Mouse (Mus musculus): ENCODE measurements around the gene Pdcd6ip.

DNA sequence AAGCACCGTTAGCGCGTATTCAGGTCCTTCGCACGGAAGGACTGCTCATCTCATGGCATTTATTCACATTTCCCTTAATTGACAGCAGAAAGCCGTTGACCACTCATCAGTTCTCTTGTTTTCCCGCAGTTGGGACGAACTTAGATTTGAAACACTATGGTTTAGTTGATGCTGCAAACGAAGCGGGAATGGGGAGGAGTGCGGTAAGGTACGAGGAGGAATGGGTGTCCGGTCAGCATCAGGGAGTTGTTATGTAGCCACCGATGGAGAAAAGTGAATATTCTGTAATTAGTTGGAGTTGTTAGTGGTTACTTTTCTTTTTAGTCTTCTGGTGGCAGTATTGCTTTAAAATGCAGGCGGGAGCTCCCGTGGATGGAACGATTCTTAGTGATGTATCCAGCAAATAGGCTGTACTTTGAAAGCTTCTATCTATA, 34.3 kb upstream of the Pdcd6ip start:
- TF ChIP-seq CTCF (IDR thresholded peaks at IDR 0.05; ENCODE audit: low read depth) (peak; percentile 49), EP300 (IDR thresholded peaks at IDR 0.05; ENCODE audit: low read depth) (no peak)

All from heart, postnatal 0 days (tissue).